Mouse (Mus musculus): ENCODE measurements at regions not wholly inside any gene's neighbourhood (a gene's known extent, or its start where the extent isn't known, plus 50 kb on each side); places are given as distances from the start of the nearest gene placed in this dataset.

GRCm38 (mm10) chr2:171595240-171595639 is 448.0 kb downstream of the Cbln4 start:
- no peaks in the 10 kb centered on the region for H3K9me3 ChIP-seq (replicated peaks; ENCODE audit: control insufficient read depth, low read length)
- no peaks in the 10 kb centered on the region for H3K27me3 ChIP-seq (ENCODE audit: control insufficient read depth, insufficient read depth, low read depth, low read length)
- H3K9ac ChIP-seq (ENCODE audit: low read depth, low read length) = no peak overlapping the region
- H3K4me2 ChIP-seq (ENCODE audit: low read depth, low read length) = no peak overlapping the region
- no peaks in the 10 kb centered on the region for H3K36me3 ChIP-seq (ENCODE audit: control insufficient read depth, insufficient read depth)
- no peak for ATAC-seq (ENCODE audit: low read depth)
- no peak overlapping the region for H3K4me3 ChIP-seq (ENCODE audit: low read depth, low read length)
- H3K4me1 ChIP-seq (ENCODE audit: control insufficient read depth, low read depth, low read length) = no peaks in the 10 kb centered on the region
- H3K27ac ChIP-seq (ENCODE audit: low read length) = no peak overlapping the region
- 52% methylated on average over 5 of the region's 5 CpGs for WGBS (ENCODE audit: insufficient replicate concordance)

DNA sequence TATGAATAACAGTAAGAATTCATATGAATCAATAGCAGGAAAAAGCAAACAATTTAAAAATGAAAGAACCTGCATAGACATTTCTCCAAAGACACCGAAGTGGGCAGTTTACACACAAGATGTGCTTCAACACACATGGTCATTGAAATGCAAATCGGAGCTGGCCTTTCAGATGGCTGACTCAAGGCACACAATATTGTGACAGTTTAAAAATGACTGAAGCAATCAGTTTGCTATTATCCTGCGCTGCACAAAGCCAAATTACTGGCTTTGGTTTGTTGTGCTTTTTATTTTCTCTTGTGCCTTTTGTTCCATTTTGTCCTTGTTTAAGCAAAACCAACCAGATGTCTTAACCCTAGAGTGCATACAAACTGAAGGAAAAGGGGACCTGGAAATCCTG is 449.4 kb downstream of the Cbln4 start:
- Histone ChIP-seq H3K4me1 (ENCODE audit: control insufficient read depth, low read depth, low read length) (no peaks in the 10 kb centered on the region), H3K4me3 (ENCODE audit: low read depth, low read length) (no peak overlapping the region), H3K27ac (ENCODE audit: low read length) (no peak overlapping the region), H3K36me3 (ENCODE audit: control insufficient read depth, insufficient read depth) (no peaks in the 10 kb centered on the region), H3K9me3 (replicated peaks; ENCODE audit: control insufficient read depth, low read length) (no peaks in the 10 kb centered on the region), H3K9ac (ENCODE audit: low read depth, low read length) (no peak overlapping the region), H3K27me3 (ENCODE audit: control insufficient read depth, insufficient read depth, low read depth, low read length) (no peaks in the 10 kb centered on the region), H3K4me2 (ENCODE audit: low read depth, low read length) (no peak overlapping the region)
- WGBS (ENCODE audit: insufficient replicate concordance) = 70% methylated on average over 3 of the region's 3 CpGs
- ATAC-seq (ENCODE audit: low read depth) = no peak

DNA sequence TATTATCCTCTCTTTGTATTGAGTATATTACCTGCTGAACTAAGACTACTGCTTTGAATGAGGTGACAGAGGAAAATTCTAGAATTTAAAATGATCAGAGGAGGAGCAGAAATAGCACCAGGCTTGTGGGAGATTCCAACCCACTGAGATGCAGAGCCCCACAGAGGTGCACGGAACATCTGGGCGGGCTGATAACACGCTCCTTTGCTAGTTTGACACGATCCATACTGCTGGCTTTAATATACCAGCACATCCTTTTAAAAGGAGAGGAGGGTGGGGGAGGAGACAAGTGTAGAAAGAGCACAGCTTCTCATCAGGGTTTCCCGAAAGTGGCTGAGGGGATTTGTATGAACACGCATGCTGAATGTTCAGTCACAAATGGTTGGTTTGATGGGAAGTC is 451.0 kb downstream of the Cbln4 start:
- no peaks in the 10 kb centered on the region for H3K27me3 ChIP-seq (ENCODE audit: control insufficient read depth, insufficient read depth, low read depth, low read length)
- no peaks in the 10 kb centered on the region for H3K9me3 ChIP-seq (replicated peaks; ENCODE audit: control insufficient read depth, low read length)
- no peaks in the 10 kb centered on the region for H3K36me3 ChIP-seq (ENCODE audit: control insufficient read depth, insufficient read depth)
- ATAC-seq (ENCODE audit: low read depth) = no peak
- H3K4me3 ChIP-seq (ENCODE audit: low read depth, low read length) = no peak overlapping the region
- no peak overlapping the region for H3K27ac ChIP-seq (ENCODE audit: low read length)
- H3K4me2 ChIP-seq (ENCODE audit: low read depth, low read length) = no peak overlapping the region
- no peaks in the 10 kb centered on the region for H3K4me1 ChIP-seq (ENCODE audit: control insufficient read depth, low read depth, low read length)
- H3K9ac ChIP-seq (ENCODE audit: low read depth, low read length) = no peak overlapping the region
- 64% methylated on average over 6 of the region's 6 CpGs for WGBS (ENCODE audit: insufficient replicate concordance)

DNA sequence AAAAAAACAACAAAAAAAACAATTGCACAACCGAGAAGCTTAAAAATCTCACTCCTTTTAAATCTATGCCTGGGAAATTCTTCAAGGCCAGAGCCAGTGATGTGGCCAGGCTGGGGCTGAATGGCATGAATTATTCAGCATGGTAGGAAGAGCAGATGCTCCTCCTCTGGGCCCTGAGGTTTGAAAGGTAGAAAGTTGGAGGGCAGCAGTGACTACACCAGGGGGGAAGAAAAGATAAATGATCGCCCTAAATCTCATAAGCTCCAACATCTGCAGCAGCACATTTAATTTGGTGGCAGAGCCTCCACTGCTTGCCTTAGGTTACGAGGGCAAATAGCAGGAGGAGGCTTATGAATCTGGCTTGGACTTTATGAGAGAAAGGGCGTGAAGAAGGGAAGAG is 455.1 kb downstream of the Cbln4 start:
- ATAC-seq (ENCODE audit: low read depth) = no peak

DNA sequence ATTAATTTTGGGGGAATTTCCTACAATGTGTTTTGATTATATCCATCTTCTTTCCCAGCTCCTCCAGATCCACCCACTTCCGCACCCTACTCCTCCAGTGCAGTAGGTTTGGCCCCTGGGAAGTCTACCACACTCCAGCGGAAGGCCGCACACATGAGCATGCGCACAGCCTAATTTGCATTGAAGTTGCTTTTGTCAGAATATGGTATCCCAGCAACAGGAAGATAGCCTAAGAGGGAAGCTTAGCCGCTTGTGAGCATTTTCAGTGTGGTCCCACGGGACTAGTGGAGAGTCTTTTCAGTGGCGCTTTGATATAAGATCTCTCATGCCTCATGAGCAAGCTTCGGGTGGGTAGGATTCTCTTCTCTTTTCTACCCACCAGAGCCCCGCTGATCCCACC is 455.6 kb downstream of the Cbln4 start:
- no peaks in the 10 kb centered on the region for H3K36me3 ChIP-seq (ENCODE audit: control insufficient read depth, insufficient read depth)
- H3K4me1 ChIP-seq (ENCODE audit: control insufficient read depth, low read depth, low read length) = no peaks in the 10 kb centered on the region
- 72% methylated on average over 9 of the region's 9 CpGs for WGBS (ENCODE audit: insufficient replicate concordance)
- H3K9me3 ChIP-seq (replicated peaks; ENCODE audit: control insufficient read depth, low read length) = no peaks in the 10 kb centered on the region; the same call in 1 of the 2 replicates
- ATAC-seq (ENCODE audit: low read depth) = no peak
- H3K27ac ChIP-seq (ENCODE audit: low read length) = no peak overlapping the region
- no peak overlapping the region for H3K9ac ChIP-seq (ENCODE audit: low read depth, low read length)
- no peak overlapping the region for H3K4me2 ChIP-seq (ENCODE audit: low read depth, low read length)
- H3K4me3 ChIP-seq (ENCODE audit: low read depth, low read length) = no peak overlapping the region
- no peaks in the 10 kb centered on the region for H3K27me3 ChIP-seq (ENCODE audit: control insufficient read depth, insufficient read depth, low read depth, low read length)

More for the DNA sequence above, 455.1 kb downstream of the Cbln4 start:
- H3K4me2 ChIP-seq (ENCODE audit: low read depth, low read length) = no peak overlapping the region
- H3K9ac ChIP-seq (ENCODE audit: low read depth, low read length) = no peak overlapping the region
- no peaks in the 10 kb centered on the region for H3K36me3 ChIP-seq (ENCODE audit: control insufficient read depth, insufficient read depth)
- H3K4me3 ChIP-seq (ENCODE audit: low read depth, low read length) = no peak overlapping the region
- H3K4me1 ChIP-seq (ENCODE audit: control insufficient read depth, low read depth, low read length) = no peaks in the 10 kb centered on the region
- no peak overlapping the region for H3K27ac ChIP-seq (ENCODE audit: low read length)
- H3K9me3 ChIP-seq (replicated peaks; ENCODE audit: control insufficient read depth, low read length) = no peaks in the 10 kb centered on the region; the same call in 1 of the 2 replicates
- H3K27me3 ChIP-seq (ENCODE audit: control insufficient read depth, insufficient read depth, low read depth, low read length) = no peaks in the 10 kb centered on the region
- 43% methylated on average over 4 of the region's 4 CpGs for WGBS (ENCODE audit: insufficient replicate concordance)

DNA sequence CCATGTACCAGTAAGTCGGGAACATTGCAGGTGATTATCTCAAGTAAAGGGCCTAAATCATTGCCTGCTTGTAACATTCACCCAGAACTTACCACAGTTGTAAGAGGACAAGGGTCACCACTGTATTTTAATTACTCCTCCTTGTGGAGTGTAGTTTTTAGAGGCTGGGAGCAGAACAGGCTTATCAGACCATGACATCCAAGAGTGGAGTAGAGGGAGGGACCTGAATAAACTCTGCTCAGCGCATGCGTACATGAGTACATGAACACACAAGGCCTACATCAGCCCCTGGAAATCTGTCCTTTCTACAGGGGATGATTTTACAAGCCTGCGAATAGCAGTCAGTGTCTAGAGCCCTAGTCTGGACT is 456.4 kb downstream of the Cbln4 start:
- Histone ChIP-seq H3K4me3 (ENCODE audit: low read depth, low read length) (no peak overlapping the region), H3K36me3 (ENCODE audit: control insufficient read depth, insufficient read depth) (no peaks in the 10 kb centered on the region), H3K4me2 (ENCODE audit: low read depth, low read length) (no peak overlapping the region), H3K9me3 (replicated peaks; ENCODE audit: control insufficient read depth, low read length) (no peaks in the 10 kb centered on the region; the same call in 1 of the 2 replicates), H3K9ac (ENCODE audit: low read depth, low read length) (no peak overlapping the region), H3K27me3 (ENCODE audit: control insufficient read depth, insufficient read depth, low read depth, low read length) (no peaks in the 10 kb centered on the region), H3K4me1 (ENCODE audit: control insufficient read depth, low read depth, low read length) (no peaks in the 10 kb centered on the region), H3K27ac (ENCODE audit: low read length) (no peak overlapping the region)
- ATAC-seq (ENCODE audit: low read depth) = no peak
- WGBS (ENCODE audit: insufficient replicate concordance) = 72% methylated on average over 4 of the region's 4 CpGs

- H3K36me3 ChIP-seq (ENCODE audit: control insufficient read depth, insufficient read depth) = no peaks in the 10 kb centered on the region
- no peak overlapping the region for H3K27ac ChIP-seq (ENCODE audit: low read length)
- WGBS (ENCODE audit: insufficient replicate concordance) = 81% methylated on average over 6 of the region's 6 CpGs
- no peaks in the 10 kb centered on the region; the same call in 1 of the 2 replicates for H3K9me3 ChIP-seq (replicated peaks; ENCODE audit: control insufficient read depth, low read length)
- H3K4me1 ChIP-seq (ENCODE audit: control insufficient read depth, low read depth, low read length) = no peaks in the 10 kb centered on the region
- H3K4me2 ChIP-seq (ENCODE audit: low read depth, low read length) = no peak overlapping the region
- H3K9ac ChIP-seq (ENCODE audit: low read depth, low read length) = no peak overlapping the region
- ATAC-seq (ENCODE audit: low read depth) = no peak
- no peaks in the 10 kb centered on the region for H3K27me3 ChIP-seq (ENCODE audit: control insufficient read depth, insufficient read depth, low read depth, low read length)
- no peak overlapping the region for H3K4me3 ChIP-seq (ENCODE audit: low read depth, low read length)
These were observed 456.9 kb downstream of the Cbln4 start for GRCm38 (mm10) chr2:171586217-171586852.

DNA sequence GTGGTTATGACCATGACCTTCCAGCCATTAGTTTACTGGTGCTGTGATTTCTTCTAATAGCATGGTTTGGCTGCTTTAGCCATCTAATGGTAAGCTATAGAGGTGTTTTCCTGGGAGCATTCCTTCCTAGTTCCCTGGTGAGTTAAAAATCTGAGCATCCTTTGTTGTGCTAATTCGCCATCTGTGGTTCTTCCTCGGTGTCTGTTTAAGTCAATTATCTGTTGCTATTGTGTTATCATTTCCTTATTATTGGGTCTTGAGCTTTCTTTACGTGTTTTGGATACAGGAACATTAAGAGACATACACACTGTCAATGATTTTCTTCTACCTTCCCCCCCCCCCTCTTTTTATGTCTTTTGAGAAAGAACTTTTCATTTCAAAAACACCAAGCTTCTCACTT is 468.9 kb downstream of the Cbln4 start:
- no peaks in the 10 kb centered on the region for H3K4me1 ChIP-seq (ENCODE audit: control insufficient read depth, low read depth, low read length)
- H3K27me3 ChIP-seq (ENCODE audit: control insufficient read depth, insufficient read depth, low read depth, low read length) = no peaks in the 10 kb centered on the region
- peaks cover 2% of the 10 kb centered on the region for H3K9me3 ChIP-seq (replicated peaks; ENCODE audit: control insufficient read depth, low read length)
- WGBS (ENCODE audit: insufficient replicate concordance) = 51% methylated on average over 3 of the region's 3 CpGs
- no peak for ATAC-seq (ENCODE audit: low read depth)
- H3K4me2 ChIP-seq (ENCODE audit: low read depth, low read length) = no peak overlapping the region
- H3K9ac ChIP-seq (ENCODE audit: low read depth, low read length) = no peak overlapping the region
- no peak overlapping the region for H3K4me3 ChIP-seq (ENCODE audit: low read depth, low read length)
- H3K36me3 ChIP-seq (ENCODE audit: control insufficient read depth, insufficient read depth) = no peaks in the 10 kb centered on the region
- no peak overlapping the region for H3K27ac ChIP-seq (ENCODE audit: low read length)

- H3K4me3 ChIP-seq (ENCODE audit: low read depth, low read length) = no peak overlapping the region
- H3K9ac ChIP-seq (ENCODE audit: low read depth, low read length) = no peak overlapping the region
- 76% methylated on average over 5 of the region's 5 CpGs for WGBS (ENCODE audit: insufficient replicate concordance)
- H3K36me3 ChIP-seq (ENCODE audit: control insufficient read depth, insufficient read depth) = no peaks in the 10 kb centered on the region
- no peaks in the 10 kb centered on the region for H3K4me1 ChIP-seq (ENCODE audit: control insufficient read depth, low read depth, low read length)
- ATAC-seq (ENCODE audit: low read depth) = no peak
- no peak overlapping the region for H3K27ac ChIP-seq (ENCODE audit: low read length)
- H3K9me3 ChIP-seq (replicated peaks; ENCODE audit: control insufficient read depth, low read length) = no peaks in the 10 kb centered on the region; the same call in 1 of the 2 replicates
- no peak overlapping the region for H3K4me2 ChIP-seq (ENCODE audit: low read depth, low read length)
- H3K27me3 ChIP-seq (ENCODE audit: control insufficient read depth, insufficient read depth, low read depth, low read length) = no peaks in the 10 kb centered on the region
These were observed 480.6 kb downstream of the Cbln4 start for GRCm38 (mm10) chr2:171562656-171563055.
